In the genomic region with DNA sequence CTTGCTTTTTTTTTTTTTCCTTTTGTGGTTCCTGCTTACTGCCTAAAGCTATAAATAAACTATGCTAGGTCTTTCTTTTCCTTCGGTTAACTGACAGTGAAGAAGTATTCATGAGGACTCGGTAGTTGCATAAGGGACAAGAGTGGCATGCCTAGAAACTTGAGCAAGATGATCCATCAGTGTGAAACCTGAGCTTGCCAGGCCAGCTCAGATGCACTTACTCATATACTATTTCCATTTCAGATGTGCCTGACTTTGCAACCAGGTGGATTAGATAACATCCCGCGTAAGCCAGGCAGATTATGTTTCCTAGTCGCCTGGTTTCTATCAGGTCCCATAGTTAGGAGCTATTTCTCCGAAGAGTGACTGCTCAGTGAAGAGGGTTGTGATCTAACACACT, we compare ENCODE assay signal across 16 mouse cellular contexts. TPM values are rescaled to one million over a fixed set of nuclear protein-coding genes. Genes with fewer than 3 reads are reported as not detected.
DNase-seq lines count a peak whose midpoint lies in the region; ATAC-seq lines count a peak whose summit lies in the region.
"Had no signal": no experiment of that assay in that cellular context is flagged by ENCODE, and none has a peak within 500 bp of the region (broad histone marks: within the 10 kb centered on the region; RNA-seq: fewer than 3 reads in every experiment).

No protein-coding gene starts in this region.

- ATAC-seq in frontal cortex, adult (ENCODE audit: low TSS enrichment), result peak; percentile 77
- peak; percentile 46; the same call in 1 of the 2 replicates for ATAC-seq in kidney, embryonic 16.5 days (ENCODE audit: low FRiP score, low TSS enrichment)
- ATAC-seq in granulocyte monocyte progenitor cell, adult 5-6 weeks (replicated peaks; ENCODE audit: poor library complexity, severe bottlenecking), result peak; percentile 84
- ATAC-seq: forebrain, postnatal 0 days had no signal

- DNase-seq in frontal cortex, postnatal 25 days (ENCODE audit: low spot score in 2 of 2), result no peak
- DNase-seq in kidney, postnatal 14 days, result no peak
- peak; percentile 64 for DNase-seq in 416B (ENCODE audit: low read depth)
- no peak for DNase-seq in testis, postnatal 10 days (ENCODE audit: low spot score)
- DNase-seq in layer of hippocampus, adult 11-12 months (ENCODE audit: low spot score), result no peak
- DNase-seq: cerebellum, postnatal 10 days; forebrain, postnatal 0 days; kidney, adult 18-20 months; thymus, adult 18-20 months had no signal

- peaks cover 5% of the 10 kb centered on the region for H3K4me1 ChIP-seq in kidney, embryonic 16.5 days (ENCODE audit: insufficient read depth, low read length)
- H3K4me1 ChIP-seq: hindbrain, embryonic 12.5 days had no signal

- no peaks in the 10 kb centered on the region for H3K36me3 ChIP-seq in kidney, embryonic 16.5 days (ENCODE audit: insufficient read depth, low read length)
- H3K36me3 ChIP-seq: embryonic facial prominence, embryonic 15.5 days; G1E; hindbrain, embryonic 12.5 days; limb, embryonic 10.5 days had no signal

- no peak overlapping the region for H3K4me2 ChIP-seq in kidney, embryonic 16.5 days (replicated peaks; ENCODE audit: low read depth, low read length)
- H3K4me2 ChIP-seq: embryonic facial prominence, embryonic 15.5 days; hindbrain, embryonic 12.5 days had no signal

- no peak overlapping the region for H3K9ac ChIP-seq in kidney, embryonic 16.5 days (replicated peaks; ENCODE audit: low read length)
- H3K9ac ChIP-seq: embryonic facial prominence, embryonic 15.5 days; forebrain, postnatal 0 days; hindbrain, embryonic 12.5 days had no signal

- 33% methylated on average over 6 of the region's 6 CpGs for WGBS in kidney, embryonic 16.5 days

- H3K9me3 ChIP-seq in kidney, embryonic 16.5 days (ENCODE audit: low read length), result no peaks in the 10 kb centered on the region
- H3K9me3 ChIP-seq: embryonic facial prominence, embryonic 15.5 days; G1E; hindbrain, embryonic 12.5 days; limb, embryonic 10.5 days had no signal

- no peaks in the 10 kb centered on the region for H3K27me3 ChIP-seq in kidney, embryonic 16.5 days (ENCODE audit: insufficient read depth, low read length)
- H3K27me3 ChIP-seq: embryonic facial prominence, embryonic 15.5 days; hindbrain, embryonic 12.5 days had no signal

- H3K4me3 ChIP-seq in kidney, embryonic 16.5 days (ENCODE audit: low read length), result no peak overlapping the region
- H3K4me3 ChIP-seq: embryonic facial prominence, embryonic 15.5 days; hindbrain, embryonic 12.5 days; limb, embryonic 10.5 days had no signal

- no peak overlapping the region for H3K27ac ChIP-seq in kidney, embryonic 16.5 days (ENCODE audit: low read length)
- H3K27ac ChIP-seq: embryonic facial prominence, embryonic 15.5 days; hindbrain, embryonic 12.5 days; limb, embryonic 10.5 days had no signal

RNA-seq across cellular contexts. Expression of a gene that starts 41.9 kb away (rescaled TPM):
- 2.8 and 3.0 TPM in 2 replicates for polyA plus RNA-seq in kidney, embryonic 16.5 days (2015; fragmentation: Nextera tagmentation; extraction: Ambion mirVana)
- 34.6 and 35.7 TPM in 2 replicates for total RNA-seq in granulocyte monocyte progenitor cell, adult 5-6 weeks (2014; fragmentation: Nextera tagmentation)
- 39.8 and 44.6 TPM in 2 replicates for total RNA-seq in granulocyte monocyte progenitor cell, adult 5-6 weeks (2017)
- polyA plus RNA-seq: G1E had no signal
